Comparison of ENCODE assay signal across 8 mouse cellular contexts in genomic region chr13:63572111-63572452, GRCm38 (mm10). TPM values are rescaled to one million over a fixed set of nuclear protein-coding genes. Genes with fewer than 3 reads are reported as not detected.
DNase-seq lines count a peak whose midpoint lies in the region; ATAC-seq and TF ChIP-seq lines count a peak whose summit lies in the region.

No protein-coding gene starts in this region.

- DNase-seq in heart, adult 11 months = no peak
- no peak for DNase-seq in ES-E14 (ENCODE audit: low read depth, low spot score)
- no peak for DNase-seq in cerebellum, adult 18-20 months
- no peak for DNase-seq in adrenal gland, adult (ENCODE audit: inconsistent age in 2 of 2, low spot score in 1 of 2)
- no peak for DNase-seq in embryo, embryonic 10 days (ENCODE audit: low spot score)

- in situ Hi-C loops in ES-E14 (cut with MboI; ENCODE audit: low sequenced_read_pairs in 2 of 2, unreplicated experiment in 2 of 2) = no loop called here

- no peaks in the 10 kb centered on the region for H3K9me3 ChIP-seq in heart, embryonic 14.5 days (ENCODE audit: control insufficient read depth, low read length)
- H3K9me3 ChIP-seq in ES-E14 (ENCODE audit: control insufficient read depth, insufficient read depth, low read depth, low read length) = no peaks in the 10 kb centered on the region
- no peaks in the 10 kb centered on the region for H3K9me3 ChIP-seq in forebrain, embryonic 15.5 days
- no peaks in the 10 kb centered on the region for H3K9me3 ChIP-seq in liver, embryonic 16.5 days (replicated peaks; ENCODE audit: control insufficient read depth, low read length)

- peak overlapping the region; percentile 100 for H3K4me2 ChIP-seq in heart, embryonic 14.5 days (ENCODE audit: low read length)
- H3K4me2 ChIP-seq in forebrain, embryonic 15.5 days (replicated peaks) = peak overlapping the region; percentile 93
- H3K4me2 ChIP-seq in liver, embryonic 16.5 days (ENCODE audit: low read depth, low read length) = peak overlapping the region; percentile 77

- no peaks in the 10 kb centered on the region for H3K36me3 ChIP-seq in heart, embryonic 14.5 days (ENCODE audit: control insufficient read depth, insufficient read depth, low read length)
- H3K36me3 ChIP-seq in ES-E14 (ENCODE audit: control insufficient read depth, insufficient read depth, low read length, poor library complexity, severe bottlenecking) = no peaks in the 10 kb centered on the region
- no peaks in the 10 kb centered on the region for H3K36me3 ChIP-seq in forebrain, embryonic 15.5 days
- no peaks in the 10 kb centered on the region for H3K36me3 ChIP-seq in liver, embryonic 16.5 days (ENCODE audit: control insufficient read depth, insufficient read depth)

- peaks cover 43% of the 10 kb centered on the region for H3K27me3 ChIP-seq in heart, embryonic 14.5 days (ENCODE audit: control insufficient read depth, insufficient read depth, low read length)
- peaks cover 54% of the 10 kb centered on the region for H3K27me3 ChIP-seq in forebrain, embryonic 15.5 days
- peaks cover 73% of the 10 kb centered on the region for H3K27me3 ChIP-seq in liver, embryonic 16.5 days (ENCODE audit: control insufficient read depth, insufficient read depth, low read depth, low read length)

- peak overlapping the region; percentile 65 to 71 for H3K4me3 ChIP-seq in heart, embryonic 14.5 days (ENCODE audit: control insufficient read depth in 1 of 2, insufficient read depth in 1 of 2, low read depth in 1 of 2, low read length in 2 of 2)
- H3K4me3 ChIP-seq in ES-E14 (ENCODE audit: insufficient read depth in 1 of 2, low read depth in 1 of 2, low read length in 2 of 2, poor library complexity in 1 of 2, severe bottlenecking in 1 of 2) = peak overlapping the region; percentile 65 to 68
- H3K4me3 ChIP-seq in forebrain, embryonic 15.5 days = peak overlapping the region; percentile 66
- peak overlapping the region; percentile 55 for H3K4me3 ChIP-seq in liver, embryonic 16.5 days (ENCODE audit: low read depth, low read length)

- no peak overlapping the region for H3K27ac ChIP-seq in heart, embryonic 14.5 days (replicated peaks in 1 of 2; ENCODE audit: control insufficient read depth in 1 of 2, insufficient read depth in 1 of 2, low read depth in 2 of 2, low read length in 2 of 2)
- H3K27ac ChIP-seq in ES-E14 (ENCODE audit: insufficient read depth, low read depth, low read length, poor library complexity, severe bottlenecking) = no peak overlapping the region
- H3K27ac ChIP-seq in forebrain, embryonic 15.5 days (replicated peaks) = peak overlapping the region; percentile 60
- H3K27ac ChIP-seq in liver, embryonic 16.5 days (ENCODE audit: low read length) = no peak overlapping the region

- WGBS in heart, embryonic 14.5 days = 3% methylated on average over 12 of the region's 12 CpGs
- under 1% methylated on average over 12 of the region's 12 CpGs for WGBS in forebrain, embryonic 15.5 days
- 1% methylated on average over 12 of the region's 12 CpGs for WGBS in liver, embryonic 16.5 days (ENCODE audit: insufficient replicate concordance)

- ATAC-seq in heart, embryonic 14.5 days (ENCODE audit: insufficient number of reproducible peaks, insufficient read depth, low FRiP score, low read depth) = no peak
- ATAC-seq in forebrain, embryonic 15.5 days (replicated peaks) = no peak
- ATAC-seq in liver, embryonic 16.5 days (ENCODE audit: low read depth) = no peak

- H3K9ac ChIP-seq in heart, embryonic 14.5 days (ENCODE audit: low read length) = peak overlapping the region; percentile 74
- H3K9ac ChIP-seq in ES-E14 (ENCODE audit: insufficient read depth, low read depth, low read length, poor library complexity, severe bottlenecking) = no peak overlapping the region
- H3K9ac ChIP-seq in forebrain, embryonic 15.5 days (replicated peaks) = peak overlapping the region; percentile 73
- H3K9ac ChIP-seq in liver, embryonic 16.5 days (ENCODE audit: low read depth, low read length) = peak overlapping the region; percentile 21; the same call in 1 of the 2 replicates

- peaks cover 6 to 7% of the 10 kb centered on the region in 2 experiments for H3K4me1 ChIP-seq in heart, embryonic 14.5 days (ENCODE audit: control insufficient read depth in 2 of 2, insufficient read depth in 2 of 2, low read length in 2 of 2)
- H3K4me1 ChIP-seq in ES-E14 (ENCODE audit: control insufficient read depth in 2 of 2, insufficient read depth in 2 of 2, low read length in 2 of 2, poor library complexity in 1 of 2) = peaks cover 2 to 5% of the 10 kb centered on the region in 2 experiments; a peak in 2 of 4 replicates
- H3K4me1 ChIP-seq in forebrain, embryonic 15.5 days = peaks cover 52% of the 10 kb centered on the region
- peaks cover 11% of the 10 kb centered on the region for H3K4me1 ChIP-seq in liver, embryonic 16.5 days (ENCODE audit: control insufficient read depth, low read depth, low read length)

TF ChIP-seq in ES-E14, 5 proteins besides CTCF, POLR2A, EP300 and RAD21:
- TF ChIP-seq HCFC1 (IDR thresholded peaks at IDR 0.05; ENCODE audit: borderline replicate concordance, insufficient read depth, low read length) (no peak), ZNF384 (IDR thresholded peaks at IDR 0.05; ENCODE audit: low read depth, low read length) (no peak), CHD2 (IDR thresholded peaks at IDR 0.05; ENCODE audit: low read depth, low read length) (no peak), MAFK (IDR thresholded peaks at IDR 0.05; ENCODE audit: insufficient read depth, low read depth, low read length) (no peak)

RNA-seq across cellular contexts. Expression of gene Ptch1, which starts 1.3 kb away (rescaled TPM):
- 8.4 and 9.0 TPM in 2 replicates for polyA plus RNA-seq in heart, embryonic 14.5 days (2014; fragmentation: Nextera tagmentation; extraction: Ambion mirVana)
- total RNA-seq in ES-E14 (2012; rRNA removed) = 21.6 and 63.8 TPM in 2 replicates
- 9.0 and 10.2 TPM in 2 replicates for polyA plus RNA-seq in forebrain, embryonic 15.5 days (2015; fragmentation: Nextera tagmentation; extraction: Ambion mirVana)
- 2.9 and 3.1 TPM in 2 replicates for polyA plus RNA-seq in liver, embryonic 16.5 days (2015; fragmentation: Nextera tagmentation; extraction: Ambion mirVana)
